Mouse (Mus musculus) thymus, adult 2 months (tissue): ENCODE data around the gene Aen.

Source experiments
- CTCF ChIP-seq: fragments of 200-500 bp; IDR thresholded peaks from 2 replicates; pipeline ENCODE4 v1.5.1; 2012; ENCODE audit warnings: mild to moderate bottlenecking, control low read depth, low read length, moderate library complexity, borderline replicate concordance; ENCODE audit not compliant: control insufficient read depth, poor library complexity, insufficient read depth; ENCODE audit errors: extremely low read depth
- POLR2A ChIP-seq: fragments of 200-500 bp; IDR thresholded peaks from 2 replicates; pipeline ENCODE4 v1.6.1; 2012; ENCODE audit warnings: mild to moderate bottlenecking, low read length, control low read depth, moderate library complexity; ENCODE audit not compliant: control insufficient read depth, poor library complexity, insufficient read depth; ENCODE audit errors: extremely low read depth

GRCm38 (mm10) chr7:78942544-78942943 is 46.9 kb downstream of the Aen start:
- TF ChIP-seq CTCF (no peak), POLR2A (no peak)
